Mouse (Mus musculus) right cerebral cortex, adult 18-20 months (tissue): ENCODE data around the gene Ptprk.

Experiments used
- DNase-seq: peaks from one replicate; pipeline ENCODE4 v3.0.0; 2022; ENCODE audit warnings: mixed read lengths

Ptprk gene

DNA sequence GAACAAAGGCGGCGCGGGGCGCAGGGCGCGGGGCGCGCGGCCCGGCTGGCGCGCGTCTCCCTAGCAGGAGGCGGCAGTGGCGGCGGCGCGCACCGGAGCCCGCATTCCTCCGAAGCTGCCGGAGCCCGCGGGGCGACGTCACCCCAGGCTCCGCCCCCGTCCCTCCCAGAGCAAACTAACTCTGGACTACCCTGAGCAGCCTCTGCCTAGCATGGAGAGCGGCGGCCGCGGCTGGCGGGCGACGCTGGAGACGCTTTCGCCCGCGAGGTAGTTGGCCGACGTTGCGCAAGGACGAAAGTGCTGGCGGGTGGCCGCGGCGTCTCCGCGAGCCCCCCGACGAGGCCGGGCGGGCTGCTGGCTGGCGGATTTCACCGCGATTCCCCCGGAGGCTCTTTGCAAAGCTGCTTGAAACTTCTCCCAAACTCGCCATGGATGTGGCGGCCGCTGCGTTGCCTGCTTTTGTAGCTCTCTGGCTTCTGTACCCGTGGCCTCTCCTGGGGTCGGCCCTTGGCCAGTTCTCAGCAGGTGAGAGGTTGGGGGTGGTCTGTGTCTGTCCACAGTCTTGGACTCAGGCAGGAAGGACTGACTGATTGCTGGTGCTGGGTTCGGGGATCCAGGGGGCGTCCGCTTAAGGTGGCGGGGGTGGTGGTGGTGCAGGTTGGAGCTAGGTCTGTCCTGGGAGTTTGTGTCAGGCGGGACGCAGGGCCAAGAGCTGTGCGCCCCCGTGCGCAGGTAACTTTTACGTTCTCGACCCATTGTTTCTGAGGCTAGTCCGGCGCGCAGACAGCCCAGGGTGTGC is at the start of gene Ptprk:
Gene Ptprk, plus strand, starts transcription at position 168 of the 799 bp plus-strand sequence.
- DNase-seq = peak; percentile 94

DNA sequence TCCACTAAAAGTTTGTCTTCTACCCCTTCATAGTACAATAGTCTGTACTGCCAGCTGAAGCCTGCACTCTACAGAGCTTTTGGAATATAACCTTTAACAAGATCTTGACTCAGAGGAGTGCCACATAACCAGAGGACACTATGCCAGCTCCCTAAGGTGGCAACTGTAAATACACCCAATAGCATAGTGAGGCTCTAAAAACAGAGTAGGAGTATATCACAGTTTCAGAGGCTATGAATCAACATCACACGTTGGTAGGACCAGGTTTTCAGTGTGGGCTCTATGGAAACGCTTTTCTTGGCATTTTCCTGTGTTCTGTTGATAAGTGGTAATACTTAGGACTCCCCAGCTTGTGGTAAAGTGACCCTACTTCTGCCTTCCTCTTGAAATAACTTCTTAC is 46.8 kb upstream of the Ptprk start:
- DNase-seq = peak; percentile 1

DNA sequence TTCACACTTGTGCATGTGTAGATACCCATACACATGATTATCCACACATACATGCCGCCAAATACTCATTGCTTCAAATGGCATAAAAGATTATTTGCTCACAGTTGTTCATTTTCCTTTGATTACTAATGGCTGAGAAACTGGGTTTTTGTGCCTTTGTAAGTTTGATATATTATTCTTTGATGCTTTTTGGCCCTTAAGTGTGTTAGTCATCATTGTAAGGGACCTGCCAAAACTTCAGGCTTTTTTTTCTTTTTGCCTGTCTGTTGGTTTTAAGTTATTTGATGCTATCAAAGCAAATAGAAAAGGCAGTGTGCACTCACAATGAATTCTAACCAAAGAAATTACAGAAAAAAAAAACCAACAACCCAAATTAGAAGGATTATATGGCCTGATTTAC is 38.2 kb upstream of the Ptprk start:
- DNase-seq = no peak

DNA sequence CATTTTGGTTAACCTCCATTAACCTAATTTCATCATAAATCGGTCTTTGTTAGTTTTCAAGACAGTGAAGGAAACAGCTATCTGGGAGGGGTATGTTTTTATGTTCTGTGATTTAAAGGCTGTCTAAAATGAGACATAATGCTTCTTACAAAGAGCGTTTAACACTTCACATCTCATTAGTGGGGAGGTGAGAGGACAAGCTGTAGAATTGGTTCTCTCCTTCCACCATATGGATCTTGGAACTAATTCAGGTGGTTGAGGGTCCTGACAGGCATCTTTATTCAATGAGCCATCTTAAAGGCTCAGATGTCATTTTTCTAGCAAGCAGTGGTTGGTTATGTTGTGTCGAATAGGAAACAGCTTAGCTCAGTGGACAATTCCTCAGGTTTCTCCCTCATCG is 19.9 kb upstream of the Ptprk start:
- no peak for DNase-seq

DNA sequence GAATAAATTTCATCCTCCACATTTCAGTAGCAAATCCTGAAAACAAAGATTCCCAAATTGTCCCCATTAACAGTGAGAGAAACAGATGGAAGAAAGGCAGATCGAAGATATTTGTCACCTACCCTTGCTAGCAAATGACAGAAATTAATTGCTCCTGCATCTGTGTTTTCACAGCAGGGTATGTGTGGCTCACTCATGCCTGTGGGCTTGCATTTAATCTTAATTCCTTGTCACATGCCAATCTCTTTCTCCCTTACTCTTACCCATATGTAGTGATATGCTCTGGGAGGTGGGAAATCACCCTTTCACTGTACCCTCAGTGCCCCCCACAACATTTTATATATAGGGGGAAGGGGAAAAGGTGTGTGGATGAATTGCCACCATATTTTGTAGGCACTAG is 15.4 kb upstream of the Ptprk start:
- no peak for DNase-seq

DNA sequence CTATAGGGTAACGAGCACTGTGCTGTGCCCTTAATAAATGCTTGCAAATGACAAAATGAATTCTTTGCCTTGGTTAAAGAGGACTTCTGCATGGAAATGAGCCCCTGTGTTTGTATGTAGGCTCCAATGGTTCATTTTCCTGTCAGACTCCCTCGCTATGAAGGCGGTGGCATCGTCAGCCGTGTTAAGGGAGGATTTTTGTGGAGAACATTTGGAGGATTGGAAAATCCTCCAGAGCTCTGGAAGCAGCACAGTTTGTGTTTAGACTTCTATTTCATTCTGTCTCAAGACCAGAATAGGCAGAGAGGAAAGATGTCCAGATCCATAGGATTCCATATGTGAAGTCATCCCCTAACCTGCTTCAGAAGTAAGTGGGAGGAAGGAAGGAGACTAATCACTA is 6.6 kb upstream of the Ptprk start:
- peak; percentile 59 for DNase-seq

DNA sequence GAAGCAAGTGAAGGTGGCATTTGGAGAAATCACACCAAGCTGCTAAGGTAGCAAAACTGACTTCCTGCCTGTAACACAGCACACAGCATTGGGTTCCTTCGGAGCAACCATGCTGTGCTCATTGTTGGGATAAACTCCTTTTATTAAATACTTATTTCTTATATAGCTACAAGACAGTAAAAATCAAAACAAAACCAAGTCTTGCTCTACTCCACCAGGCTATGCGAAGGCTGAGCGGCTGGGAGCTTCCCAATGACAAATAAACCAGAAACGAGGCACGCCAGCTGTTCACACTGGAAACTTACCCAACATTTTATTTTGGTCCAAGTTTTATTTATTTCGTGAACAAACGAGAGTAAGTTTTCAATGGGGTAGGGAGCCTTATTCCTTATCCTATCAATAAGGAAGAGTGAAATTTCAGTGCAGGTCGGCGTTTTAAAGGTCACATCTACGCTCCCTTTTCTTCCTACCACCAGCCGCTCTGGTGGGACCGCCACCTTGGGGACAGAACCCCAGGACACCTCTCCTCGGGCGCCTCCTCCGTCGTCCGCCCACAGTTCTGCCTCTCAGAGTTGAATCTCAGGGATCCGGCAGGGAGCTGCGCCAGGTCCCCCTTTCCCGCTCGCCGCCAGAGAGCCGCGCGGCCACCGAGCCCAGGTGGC is 498 bp upstream of the Ptprk start:
- peak; percentile 62 for DNase-seq

DNA sequence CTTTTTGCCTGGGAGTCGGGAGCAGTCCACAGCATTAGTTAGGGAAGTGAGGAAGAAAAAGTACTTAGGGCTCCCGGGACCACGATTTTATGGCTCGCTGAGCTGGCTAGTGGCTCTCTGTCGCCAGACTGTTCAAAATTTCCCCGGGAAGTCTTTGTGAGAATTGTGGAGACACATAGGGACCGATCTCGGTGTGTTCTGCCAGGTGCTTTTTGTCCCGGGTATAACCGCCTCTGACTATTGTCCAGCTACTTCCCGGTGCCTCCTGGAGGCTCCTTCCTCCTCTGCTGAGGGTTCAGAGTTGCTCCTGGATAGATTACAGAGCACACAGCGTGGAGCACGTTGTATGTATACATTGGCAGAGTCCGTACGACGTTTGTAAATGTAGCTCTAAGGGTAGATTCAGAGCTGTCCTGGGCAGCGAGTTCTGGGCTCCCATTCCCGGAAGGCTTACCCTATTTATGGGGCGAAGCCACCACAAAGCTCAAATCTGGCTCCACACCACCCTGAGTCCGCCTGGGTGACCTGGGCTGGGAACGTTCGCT is 943 bp downstream of the Ptprk start:
- peak; percentile 20 for DNase-seq

DNA sequence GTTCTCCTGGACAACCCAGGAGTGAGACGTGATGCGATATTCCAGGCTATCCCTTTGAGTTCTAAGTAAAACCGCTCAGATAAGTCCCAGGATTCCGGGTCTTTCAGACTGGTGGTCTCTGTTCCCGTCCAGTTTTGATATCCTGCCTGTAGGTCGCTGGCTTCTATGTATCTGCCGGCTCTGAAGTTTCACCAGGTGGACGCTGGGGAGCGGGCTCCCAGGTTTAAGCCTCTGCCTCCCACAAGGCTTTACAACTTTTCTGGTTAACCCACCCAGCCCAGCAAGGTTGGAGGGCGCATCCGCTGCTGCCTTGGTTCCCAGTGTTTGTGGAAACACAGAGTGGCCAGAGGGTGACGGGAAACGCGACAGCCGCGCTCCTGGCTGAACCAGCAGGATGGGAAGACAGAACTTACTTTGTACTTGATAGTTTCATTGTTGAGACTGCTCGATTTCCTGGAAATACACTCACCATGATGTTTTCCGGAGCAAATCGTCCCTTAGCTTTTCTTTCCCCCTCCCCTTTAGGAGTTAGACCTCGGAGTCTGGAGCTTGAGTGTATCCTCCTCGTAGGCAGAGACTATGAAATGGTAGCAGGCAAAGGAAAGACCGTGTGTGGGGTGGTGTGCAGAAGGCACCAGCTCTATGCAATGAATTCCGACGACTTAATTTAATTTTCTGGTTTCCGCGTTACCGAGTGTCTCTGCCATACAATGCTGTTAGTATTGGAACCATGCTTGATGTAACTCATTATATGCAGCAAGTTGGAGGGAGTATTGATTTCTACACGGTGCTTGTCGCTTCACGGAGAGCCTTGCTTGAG is 1.6 kb downstream of the Ptprk start:
- peak; percentile 11 for DNase-seq

DNA sequence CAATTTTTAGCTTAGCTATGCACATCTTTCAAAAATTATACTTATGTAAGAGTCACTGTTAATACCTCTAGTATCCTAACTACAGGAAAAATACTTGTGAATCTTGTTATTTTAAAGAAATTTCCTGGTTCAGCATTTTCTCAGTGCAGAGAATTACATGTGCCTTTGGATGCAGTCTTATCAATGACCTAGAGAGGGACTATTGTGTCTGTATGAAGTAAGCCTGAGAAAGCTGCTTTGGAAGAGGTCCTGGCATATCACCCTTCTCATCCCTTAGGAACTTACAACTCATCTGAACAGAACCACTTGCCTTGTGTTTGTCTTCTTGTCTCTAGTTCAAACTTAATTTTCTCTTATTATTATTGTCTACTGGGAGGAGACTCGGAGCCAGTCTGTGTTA is 3.6 kb downstream of the Ptprk start:
- no peak for DNase-seq

DNA sequence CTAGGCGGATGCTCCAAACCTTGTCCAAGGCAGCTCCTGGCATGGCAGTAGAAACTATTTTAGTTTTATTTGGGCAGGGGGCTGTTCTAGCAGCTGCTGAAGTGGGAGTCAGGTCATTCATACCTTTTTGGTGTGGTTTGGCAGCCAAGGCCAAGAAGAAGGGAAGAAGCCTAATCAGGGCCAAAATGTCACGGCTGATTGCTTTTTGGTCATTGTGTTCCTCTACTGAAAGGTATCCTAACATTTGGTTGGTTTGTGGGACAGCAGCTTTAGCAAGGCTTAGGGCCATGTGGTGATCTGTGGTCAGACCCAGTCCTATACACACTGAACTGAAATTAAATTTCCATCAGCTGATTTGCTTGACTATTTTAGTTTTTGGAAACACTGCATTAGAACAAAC is 6.6 kb downstream of the Ptprk start:
- DNase-seq = no peak

DNA sequence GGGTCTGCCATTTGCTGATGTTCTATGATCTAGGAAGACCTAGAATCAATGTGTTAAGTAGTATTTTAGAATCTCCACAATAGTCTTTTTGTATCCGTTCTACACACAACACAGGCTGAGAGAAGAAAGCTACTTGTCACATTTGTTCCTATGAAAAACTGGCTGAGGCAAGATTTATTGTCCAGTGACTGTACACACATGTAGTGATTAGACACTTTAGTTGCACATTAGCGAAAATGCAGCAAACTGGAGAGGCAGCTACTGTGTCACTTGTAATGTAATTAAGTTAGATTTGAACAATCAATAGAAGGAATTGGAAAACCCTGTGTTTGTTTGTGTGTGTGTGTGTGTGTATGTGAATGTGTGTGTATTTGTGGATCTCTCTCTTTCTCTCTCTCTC is 8.6 kb downstream of the Ptprk start:
- DNase-seq = no peak

DNA sequence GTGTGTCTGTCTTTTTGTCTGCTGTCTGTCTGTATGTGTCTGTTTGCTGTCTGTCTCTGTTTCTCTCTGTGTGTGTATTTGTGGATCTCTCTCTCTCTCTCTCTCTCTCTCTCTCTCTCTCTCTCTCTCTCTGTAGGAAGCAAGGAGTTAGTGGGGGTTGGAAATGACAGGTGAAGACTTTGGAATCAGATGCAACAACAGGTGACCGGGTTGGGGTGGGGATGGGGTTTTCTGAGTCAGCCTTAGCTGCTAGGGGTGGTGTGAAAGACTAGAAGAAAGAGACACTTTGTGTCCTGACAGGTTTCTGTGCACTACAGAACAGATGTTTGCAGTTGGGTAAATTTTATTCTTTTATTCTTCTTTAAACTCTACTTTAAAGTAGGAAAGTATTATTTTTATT is 9.0 kb downstream of the Ptprk start:
- no peak for DNase-seq

DNA sequence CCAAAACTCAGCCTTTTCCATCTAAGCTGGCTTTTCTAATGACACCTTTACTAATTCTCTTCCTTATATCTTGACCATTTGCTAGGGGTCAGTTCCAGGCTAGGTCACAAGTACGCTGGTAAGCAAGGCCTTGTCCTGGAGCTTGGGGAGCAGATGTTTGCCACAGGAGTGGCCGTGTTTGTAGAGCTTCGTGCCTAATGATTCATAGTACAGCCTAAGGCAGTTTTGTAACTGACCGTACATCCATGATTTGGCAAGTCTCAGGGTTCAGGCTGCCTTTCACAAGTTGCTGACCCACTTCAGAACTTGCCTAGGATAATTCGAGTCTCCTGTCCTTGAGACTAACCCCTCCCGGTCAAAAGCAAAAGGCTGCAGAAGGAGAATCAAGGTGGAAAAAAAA is 12.7 kb downstream of the Ptprk start:
- DNase-seq = no peak

DNA sequence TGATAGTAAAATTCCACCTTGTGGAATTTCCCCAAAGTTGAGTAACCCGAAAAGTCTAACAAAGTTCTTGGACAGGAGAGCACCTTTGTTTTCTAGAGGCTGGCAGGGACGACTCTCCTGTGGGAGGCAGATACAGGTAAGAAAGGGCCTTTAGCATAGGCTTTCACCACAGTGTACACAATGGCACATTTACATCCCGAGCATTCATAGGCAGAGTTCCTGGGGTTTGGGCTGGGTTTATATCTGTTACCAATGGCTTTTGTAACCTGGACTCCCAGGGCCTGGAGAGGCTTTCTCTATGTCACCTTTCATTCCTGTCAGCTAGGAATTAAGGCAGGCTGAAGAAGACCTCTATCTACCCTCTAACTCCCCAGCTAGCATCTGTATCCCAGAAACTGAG is 13.1 kb downstream of the Ptprk start:
- no peak for DNase-seq

DNA sequence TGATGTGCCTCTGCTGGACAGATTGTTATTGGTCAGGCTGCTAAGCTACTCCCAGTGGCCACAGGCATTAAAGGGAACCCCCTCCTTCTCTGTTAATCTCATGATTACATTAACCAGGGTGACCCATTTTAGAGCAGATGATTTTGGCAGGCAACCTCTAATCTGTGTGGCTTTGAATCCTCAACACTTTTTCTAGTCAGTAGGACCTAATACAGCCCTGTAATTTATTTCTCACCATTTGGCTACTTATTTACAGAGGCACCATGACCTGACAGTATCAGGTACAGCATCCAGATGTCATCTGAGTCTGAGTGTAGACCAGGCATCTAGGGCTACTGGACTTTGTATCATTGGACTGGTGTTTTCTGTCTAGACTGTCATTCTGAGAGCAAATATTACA is 21.4 kb downstream of the Ptprk start:
- DNase-seq = no peak

DNA sequence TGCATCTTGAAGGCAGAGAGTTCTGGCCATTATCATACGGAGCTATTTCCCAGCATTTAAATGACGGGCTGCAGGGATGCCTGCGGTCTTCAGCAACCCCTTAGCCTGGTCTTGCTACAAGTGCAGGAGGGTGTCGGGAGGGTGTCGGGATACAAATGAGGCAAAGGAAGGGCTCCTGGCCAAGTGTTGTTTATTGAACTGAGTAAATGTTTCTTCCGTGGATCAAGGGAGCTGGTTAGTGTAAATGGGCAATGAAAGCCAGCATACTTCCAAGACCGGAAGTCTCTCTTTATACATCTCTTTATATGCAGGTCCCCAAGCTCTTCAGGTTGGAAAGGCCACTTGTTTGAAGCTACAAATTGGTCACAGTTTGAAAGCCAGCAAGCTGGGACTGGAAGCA is 23.0 kb downstream of the Ptprk start:
- DNase-seq = no peak

DNA sequence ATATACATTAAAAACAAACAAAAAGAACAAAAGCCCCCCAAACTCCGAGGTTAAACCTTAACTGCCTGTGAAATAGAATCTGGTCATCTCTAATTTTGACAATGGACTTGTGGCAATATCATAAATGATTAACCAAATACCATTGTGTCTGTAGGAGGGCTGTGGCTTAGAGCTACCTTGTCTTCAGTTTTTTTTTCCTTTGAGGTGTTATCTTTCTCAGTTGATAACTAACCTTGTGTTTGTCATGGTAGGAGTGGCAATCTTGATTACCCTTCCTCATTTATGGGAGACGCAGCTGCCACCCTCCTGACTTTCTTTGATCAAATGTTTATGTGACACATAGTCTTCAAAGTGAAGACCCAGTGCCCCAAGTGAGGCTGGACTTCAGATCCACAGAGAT is 24.3 kb downstream of the Ptprk start:
- no peak for DNase-seq

DNA sequence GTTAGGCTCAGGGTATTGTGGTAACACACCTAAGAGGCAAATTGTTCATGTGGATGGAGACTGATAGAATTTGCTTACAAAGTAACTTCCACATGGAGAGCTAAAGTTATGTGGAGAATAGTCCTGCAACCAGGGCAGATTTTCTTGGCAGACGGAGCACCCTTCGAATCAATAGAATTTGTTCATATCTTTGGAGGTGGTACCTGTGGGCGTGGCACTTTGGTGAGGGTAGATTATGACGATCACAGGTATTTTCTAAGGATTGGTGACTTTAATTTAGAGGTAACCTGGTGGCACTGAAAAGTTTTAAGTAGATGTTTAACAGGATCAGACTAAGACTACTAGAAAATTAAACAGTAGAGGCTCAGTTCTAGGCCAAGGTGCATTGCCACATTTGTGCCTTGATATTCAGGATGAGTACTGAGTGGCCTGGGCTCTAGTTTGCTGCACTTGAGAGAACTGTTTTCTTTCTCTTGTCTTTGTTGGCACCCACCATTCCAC is 28.8 kb downstream of the Ptprk start:
- no peak for DNase-seq

DNA sequence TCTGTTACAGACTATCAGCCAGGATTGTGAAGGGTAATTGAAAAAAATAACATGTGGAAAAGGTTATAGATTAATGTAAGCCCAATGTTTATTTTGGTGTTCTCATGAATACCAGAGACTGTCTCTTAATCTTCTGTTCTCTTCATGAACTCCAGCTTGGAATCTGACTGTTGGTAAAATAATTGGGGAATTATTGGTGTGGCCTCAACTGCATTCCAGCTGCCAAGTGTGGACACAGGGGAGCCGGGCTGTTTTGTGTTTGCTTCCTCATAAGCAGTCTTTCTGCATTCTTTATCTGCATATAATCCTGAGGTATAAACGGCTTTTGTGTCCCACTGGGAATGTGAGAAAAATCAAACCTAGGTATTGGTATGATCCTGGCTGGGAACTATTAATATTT is 29.3 kb downstream of the Ptprk start:
- no peak for DNase-seq

DNA sequence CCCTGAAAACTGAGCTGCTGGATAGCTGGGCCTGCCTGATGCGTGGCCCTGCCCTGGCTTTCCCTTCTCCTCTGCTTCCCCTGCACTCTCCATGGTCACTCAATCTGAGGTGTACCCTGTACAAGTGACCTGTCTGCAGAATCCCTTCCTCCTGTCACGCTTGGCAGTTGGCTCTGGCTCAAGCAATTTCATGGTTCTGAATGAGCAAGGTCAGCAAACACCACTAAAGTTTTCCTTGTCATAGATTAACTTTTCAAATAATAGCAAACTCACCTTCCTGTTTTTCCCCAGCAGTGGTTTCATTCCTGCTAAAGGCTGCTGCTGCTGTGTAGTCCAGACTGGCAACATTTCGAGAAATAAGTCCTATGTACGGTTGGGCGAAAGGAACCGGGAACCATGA is 30.6 kb downstream of the Ptprk start:
- DNase-seq = no peak

DNA sequence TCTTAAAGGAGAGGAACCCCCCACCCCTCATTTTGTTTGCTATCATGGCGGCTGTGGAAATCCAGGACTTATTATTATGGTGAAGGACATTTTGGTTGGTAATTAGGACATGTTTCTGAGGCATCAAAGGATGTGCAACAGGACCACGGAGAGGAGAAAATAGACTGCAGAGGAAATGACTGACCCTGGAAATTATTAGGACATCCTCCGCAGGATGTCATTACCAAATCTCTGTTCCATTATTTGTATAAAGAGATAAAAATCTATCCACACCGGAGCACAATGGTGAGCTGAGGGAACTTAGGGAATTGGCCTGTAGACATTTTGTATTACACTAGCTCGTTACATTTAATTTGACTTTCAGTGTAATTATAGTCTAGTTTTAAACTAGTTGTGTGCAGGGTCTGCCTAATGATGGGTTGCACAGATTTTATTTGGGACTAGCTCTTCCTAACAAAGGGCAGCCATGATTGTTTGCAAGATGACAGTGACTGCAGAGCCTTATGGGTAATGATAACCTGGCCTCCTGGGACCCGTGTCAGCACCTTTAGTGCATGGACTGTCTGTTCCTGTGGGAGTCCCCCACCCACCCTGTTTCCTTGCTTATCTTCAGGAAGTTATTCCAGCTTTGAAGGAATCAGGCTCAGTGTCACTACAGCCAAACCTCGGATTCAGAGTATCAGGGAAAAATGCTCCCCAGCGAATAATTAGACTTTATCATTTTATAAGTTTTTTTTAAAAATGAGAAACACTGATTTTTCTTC is 38.4 kb downstream of the Ptprk start:
- no peak for DNase-seq

DNA sequence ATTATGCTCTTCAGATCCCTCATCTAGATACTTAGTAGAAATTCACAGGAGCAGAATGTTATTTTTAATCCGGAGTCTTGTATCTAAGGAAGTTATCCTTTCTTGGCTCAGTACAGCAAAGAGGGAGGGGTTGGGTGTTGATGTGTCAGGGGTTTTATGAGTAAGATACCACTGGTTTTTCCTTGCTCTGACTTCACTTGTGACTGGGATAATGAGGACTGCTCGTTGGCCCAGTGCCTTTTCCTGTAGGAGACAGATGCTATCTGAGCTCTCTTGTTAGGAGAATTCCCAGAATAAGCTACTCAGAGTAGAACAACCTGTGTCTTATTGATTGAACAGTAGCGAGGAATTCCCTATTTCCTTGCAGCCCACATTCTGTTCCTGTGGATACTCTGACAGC is 39.3 kb downstream of the Ptprk start:
- DNase-seq = peak; percentile 74
